Mouse (Mus musculus): Measurements from ENCODE around the gene Ikzf2.

Gene Ikzf2

DNA sequence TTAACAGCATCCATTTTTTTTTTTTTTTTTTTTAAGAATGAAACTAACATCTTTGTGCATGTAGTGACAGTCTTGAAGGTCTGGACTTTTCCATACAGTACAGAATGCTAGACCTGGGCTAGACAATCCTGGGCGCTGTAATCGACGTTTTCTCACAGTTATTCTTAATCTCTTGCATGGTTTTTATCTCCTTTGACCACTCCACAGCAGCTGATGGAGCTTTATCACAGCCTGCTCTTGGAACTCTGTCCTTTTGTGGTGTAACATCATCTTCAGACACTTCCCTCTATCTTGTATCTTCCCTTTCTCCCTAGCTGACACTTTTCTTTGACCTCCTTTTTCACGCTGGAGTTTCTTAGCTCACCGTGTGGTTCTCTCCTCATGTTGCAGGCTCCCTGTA, 170.9 kb downstream of the Ikzf2 start:
- 81% methylated on average over 5 of the region's 5 CpGs for whole genome bisulfite sequencing

DNA sequence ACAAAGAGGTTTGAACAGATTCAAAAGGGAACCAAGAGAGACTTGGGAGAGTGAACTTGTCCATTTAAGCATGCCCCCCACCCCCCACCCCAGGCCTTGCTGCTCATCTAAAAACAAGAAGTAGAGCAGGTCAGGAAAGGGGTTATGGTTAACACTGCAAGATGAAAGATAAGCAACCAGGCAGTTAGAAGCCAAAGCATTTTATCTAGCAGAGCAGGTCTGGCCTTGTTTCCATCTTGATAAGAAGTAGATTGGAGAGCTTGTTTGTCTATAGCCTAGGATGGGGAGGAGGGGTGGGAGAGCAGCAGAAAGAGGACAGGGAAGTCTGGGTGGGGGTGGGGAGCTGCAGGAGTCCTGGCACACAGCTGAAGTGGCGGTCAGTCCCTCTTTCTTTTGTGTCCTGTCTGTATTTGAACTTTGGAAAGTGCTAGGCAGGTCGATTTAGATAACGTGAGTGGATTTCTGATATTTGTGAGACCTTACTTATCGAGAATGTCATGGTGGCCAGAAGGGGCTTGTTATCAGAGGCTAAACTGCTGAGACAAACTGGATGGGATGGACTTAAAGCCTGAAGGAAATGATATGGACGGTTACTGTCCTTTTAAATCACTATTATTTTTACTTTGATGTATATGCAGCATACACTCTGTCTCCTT, 173.3 kb downstream of the Ikzf2 start:
- WGBS = 60% methylated on average over 5 of the region's 5 CpGs

DNA sequence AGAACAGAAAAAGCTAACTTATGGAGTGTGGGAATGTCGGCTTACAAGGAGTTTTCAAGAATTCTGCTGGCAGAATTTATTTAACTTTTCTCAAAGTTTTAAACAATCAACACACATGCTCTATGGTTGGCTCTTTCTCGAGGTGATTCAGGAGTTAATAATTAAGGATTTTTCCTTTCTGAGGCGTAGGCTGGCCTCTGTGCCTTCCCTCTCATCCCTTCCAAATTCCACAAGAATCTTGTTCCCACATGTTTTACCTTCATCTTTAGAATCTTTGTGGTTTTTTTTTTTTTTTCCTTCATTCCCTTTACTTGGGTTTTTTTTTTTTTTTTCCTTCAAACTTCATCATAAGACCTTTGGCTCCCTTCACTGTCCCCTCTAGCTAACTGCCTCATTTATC, 178.8 kb downstream of the Ikzf2 start:
- WGBS = 58% methylated on average over 3 of the region's 3 CpGs

DNA sequence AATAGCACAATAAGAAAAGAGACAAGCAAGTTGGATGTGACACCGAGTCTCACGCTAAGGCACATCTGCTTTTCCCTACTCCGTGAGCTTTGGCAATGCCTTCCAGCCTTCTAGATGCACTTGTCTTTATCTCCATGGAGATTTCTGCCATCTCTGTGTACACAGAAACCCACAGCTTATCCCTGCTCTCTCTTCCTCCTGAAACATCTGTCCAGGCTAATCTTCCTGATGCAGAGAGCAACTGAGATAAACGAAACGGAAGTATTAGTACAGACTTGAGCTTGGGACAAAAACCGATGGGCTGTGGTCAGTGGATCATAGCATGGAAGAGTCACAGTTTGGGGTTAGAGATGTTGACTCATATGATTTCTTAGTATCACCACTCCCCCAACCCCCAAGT, 179.5 kb downstream of the Ikzf2 start:
- 84% methylated on average over 6 of the region's 6 CpGs for WGBS

DNA sequence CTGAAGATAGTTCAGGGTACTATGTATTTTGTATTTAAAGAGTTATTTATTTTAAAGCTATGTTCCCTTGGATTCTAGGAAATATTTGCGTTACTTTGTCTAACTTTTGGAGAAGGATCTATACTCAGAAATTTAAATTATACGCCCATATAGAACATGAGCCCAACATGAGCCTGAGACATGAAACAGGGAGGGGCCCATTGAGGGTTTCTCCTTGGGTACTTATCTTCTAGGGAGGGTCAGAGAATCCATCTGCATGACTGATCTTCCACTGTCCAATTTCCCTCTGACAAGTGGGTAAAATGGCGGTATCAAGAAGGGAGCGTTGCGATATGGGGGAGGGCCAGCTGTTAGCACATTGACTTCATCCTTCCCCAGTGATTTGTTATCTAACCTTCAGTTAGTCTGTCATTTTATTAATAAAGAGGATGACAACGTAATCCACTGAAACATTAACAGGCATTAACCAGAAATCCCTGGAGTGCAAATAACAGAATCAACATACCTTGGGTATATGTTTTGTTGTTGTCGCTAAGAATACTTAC, 180.4 kb downstream of the Ikzf2 start:
- WGBS = 96% methylated on average over 7 of the region's 7 CpGs

DNA sequence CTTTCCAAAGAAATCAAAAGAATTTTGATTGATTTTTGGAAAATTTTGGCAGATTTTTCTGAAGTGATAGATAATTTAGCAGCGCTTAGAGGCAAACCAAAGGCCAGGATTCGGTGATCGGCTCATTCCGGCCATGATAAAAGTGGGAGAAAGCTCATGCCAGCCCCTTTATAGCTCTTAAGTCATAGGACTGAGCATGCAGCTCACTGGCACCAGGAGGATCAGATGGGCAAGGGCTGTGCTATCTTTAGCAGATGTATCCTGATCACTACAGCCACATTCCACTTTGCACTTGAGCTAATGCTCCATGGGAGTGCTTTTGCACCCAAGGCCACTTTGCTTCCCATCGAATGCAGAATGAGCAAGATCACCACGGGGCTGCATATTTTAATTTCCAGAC, 181.0 kb downstream of the Ikzf2 start:
- 96% methylated on average over 6 of the region's 6 CpGs for WGBS

DNA sequence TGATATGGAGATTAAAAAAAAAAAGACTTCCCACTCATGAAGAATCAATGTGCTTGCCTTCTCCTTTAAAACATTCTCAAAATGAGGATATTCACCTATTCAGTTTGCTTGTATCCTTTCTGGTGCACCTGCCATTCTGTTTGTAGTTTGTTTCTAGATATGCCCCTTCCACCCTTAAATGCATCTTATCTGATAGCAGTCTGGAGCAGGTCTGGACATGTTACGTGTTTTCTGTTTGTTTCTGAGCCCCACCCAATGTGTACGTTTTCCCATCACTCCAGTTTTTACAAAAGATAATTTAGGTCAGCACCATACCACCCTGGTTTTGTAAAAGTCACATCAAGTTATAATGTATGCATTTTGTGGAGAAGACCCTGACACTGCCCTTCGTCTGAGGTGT, 186.7 kb downstream of the Ikzf2 start:
- 86% methylated on average over 3 of the region's 3 CpGs for WGBS

DNA sequence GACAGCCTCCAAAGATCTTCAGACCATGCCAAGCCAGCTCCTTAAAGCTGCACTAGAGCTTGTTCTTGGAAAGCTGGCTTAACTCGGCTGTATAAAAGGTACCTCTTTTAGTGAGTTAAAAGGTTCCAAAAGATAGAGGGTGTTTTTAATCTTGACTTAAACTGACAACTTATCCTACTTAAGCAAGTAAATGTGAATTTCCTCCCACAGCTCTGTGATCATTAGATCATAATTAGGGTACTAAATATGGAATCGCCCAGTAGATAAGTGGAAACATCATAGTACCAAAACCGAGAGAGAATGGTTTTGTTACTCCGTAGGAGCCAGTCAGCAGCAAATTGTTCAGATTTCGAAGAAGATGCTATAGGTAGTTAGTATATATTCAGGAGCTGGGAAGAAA, 187.4 kb downstream of the Ikzf2 start:
- 85% methylated on average over 5 of the region's 5 CpGs for WGBS

DNA sequence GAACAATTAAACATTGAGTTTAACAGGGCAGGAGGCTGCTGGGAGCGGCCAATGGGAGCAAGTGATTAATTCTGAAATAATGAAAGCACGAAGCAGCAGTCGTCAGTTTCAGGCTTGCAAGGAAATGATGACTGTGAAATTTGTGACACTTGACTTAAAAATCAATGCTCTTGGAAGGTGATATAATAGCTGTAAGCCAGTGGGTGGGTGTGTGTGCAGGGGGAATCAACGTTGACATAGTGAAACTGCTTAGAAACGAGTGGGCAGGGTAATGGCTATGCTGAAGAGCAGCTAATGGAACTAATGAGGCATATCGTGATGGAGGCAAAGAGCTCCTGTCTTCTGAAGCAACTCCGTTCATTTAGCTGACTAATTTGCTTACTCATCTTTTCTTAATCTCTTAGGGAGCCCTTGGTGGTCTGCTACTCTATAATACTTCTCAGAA, 188.2 kb downstream of the Ikzf2 start:
- WGBS = 39% methylated on average over 7 of the region's 7 CpGs

DNA sequence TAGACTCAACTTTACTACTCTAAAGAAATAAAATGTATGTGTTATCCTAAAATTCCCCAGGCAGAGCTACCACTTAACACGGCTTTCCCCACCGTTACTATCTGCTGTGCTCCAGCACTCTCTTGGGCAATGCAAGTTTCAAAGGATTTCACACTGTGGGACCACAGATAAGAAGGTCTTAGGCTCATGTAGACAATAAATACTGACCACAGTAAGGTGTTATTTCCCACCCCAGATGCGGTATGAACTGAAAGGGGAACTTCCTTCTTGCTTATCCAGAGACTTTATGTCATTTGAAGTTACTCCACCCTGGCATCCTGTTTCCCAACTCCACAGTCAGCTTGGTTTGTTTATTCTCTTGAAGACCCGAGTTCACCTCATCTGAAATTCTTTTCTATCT, 191.0 kb downstream of the Ikzf2 start:
- WGBS = 79% methylated on average over 4 of the region's 4 CpGs

DNA sequence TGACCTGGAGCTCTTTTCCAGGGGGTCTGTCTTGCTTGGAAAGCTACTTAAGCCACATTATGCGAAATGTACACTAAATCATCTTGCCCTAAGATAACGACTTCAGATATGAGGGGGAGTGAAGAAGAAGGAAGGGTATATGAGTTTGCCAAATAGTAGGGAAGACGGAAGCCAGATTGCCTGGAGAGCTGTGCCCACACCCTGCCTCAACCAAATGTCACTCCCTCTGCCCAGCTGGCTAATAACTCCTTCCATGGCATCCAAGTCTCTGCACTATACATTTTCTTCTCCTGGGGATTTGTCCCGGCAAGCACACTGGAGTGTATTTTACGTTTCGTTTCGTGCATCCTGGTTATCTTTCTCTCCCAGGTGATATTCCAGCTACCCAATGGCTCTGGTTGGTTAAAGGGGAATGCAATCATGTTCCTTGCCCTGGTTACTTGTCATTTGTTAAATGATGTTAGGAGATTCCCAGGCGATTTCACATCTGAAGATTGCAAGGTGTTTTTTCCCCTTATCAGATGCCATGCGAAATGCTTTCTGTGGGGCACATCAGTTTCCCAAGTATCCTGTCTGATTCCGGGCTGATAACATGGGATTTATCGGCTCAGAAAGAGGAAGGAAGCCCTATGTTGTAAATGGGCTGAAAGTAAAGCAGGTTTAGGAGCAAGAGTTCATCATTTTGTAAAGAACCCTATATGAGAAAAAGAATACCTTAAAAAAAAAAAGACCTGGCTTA, 193.6 kb downstream of the Ikzf2 start:
- 76% methylated on average over 11 of the region's 11 CpGs for WGBS

DNA sequence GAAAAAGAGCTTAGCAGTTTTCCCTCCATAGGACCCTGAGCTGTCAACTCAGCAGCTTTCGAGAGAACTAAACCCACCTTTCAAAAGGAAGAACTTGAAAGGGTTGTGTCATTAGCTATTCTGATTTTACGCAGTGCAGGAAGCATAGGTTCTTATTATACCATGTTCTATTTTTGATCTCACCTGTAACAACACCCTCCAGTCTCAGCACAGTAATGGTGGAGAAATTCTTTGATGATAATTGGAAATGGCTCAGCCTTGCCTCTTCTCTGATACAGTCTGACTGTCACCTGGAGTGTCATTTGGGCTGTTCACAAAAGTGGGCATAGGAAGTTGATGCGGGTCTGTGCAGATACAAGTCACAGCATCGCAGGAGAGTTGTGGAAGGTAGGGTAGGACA, 195.0 kb downstream of the Ikzf2 start:
- WGBS = 91% methylated on average over 4 of the region's 4 CpGs

DNA sequence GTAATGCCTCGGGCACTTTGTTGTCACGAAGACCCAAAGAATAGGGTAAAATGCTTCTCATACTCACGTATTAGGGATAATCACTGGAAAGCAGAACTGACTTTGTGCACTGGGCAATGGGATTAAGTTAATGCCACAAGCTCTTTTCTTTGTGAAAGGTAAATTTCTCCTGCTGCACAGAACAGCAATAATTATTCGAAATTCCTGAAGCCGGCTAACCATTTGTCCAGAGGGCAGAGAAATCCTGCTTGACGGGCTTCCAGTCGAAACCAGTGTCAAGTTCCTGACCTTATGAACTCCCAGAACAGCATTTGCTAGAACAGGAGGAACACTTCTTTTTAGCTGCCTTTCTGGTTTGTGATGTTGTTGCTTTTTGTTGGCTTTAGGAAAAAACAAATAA, 198.0 kb downstream of the Ikzf2 start:
- 70% methylated on average over 7 of the region's 7 CpGs for WGBS

DNA sequence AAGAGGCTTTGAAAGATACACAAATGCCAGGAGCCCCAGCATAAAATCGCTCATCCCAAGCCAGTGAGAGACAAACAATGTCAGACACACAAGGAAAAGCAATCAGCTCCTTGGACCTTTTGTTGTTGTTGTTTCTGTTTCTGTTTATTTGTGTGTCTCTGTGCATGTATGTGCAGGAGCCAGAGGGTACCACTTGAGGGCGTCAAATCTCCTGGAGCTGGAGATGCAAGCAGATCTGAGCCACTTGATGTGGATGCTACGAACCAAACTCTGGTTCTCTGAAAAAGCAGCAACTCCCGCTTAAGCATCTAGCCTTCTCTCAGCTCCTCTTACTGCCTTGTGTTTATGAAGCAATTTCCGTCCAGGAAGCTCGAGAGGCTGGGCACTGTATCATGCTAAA, 198.4 kb downstream of the Ikzf2 start:
- WGBS = 73% methylated on average over 6 of the region's 6 CpGs
